Mouse (Mus musculus) embryonic facial prominence, embryonic 12.5 days (tissue): ENCODE measurements around the gene Fam213a. TPM values are rescaled to one million over a fixed set of nuclear protein-coding genes. Genes with fewer than 3 reads are reported as not detected.

Source experiments
- ATAC-seq: fragments of 200-750 bp; cut with Nextera tagmentation; 2 replicates; pipeline ENCODE4 v1.8.0; 2017; ENCODE audit not compliant: insufficient number of reproducible peaks, insufficient read depth, low FRiP score, low TSS enrichment
- H3K27ac ChIP-seq: fragments of 300-500 bp; sonication (generic); 2 replicates; pipeline ENCODE4 v1.5.1; 2016; ENCODE audit warnings: mild to moderate bottlenecking
- H3K27me3 ChIP-seq: fragments of 300-500 bp; sonication (generic); 2 replicates; pipeline ENCODE4 v1.6.1; 2016; ENCODE audit warnings: mild to moderate bottlenecking, moderate library complexity
- H3K36me3 ChIP-seq: fragments of 300-500 bp; sonication (generic); 2 replicates; pipeline ENCODE4 v1.6.1; 2016; ENCODE audit warnings: mild to moderate bottlenecking
- H3K4me1 ChIP-seq: fragments of 300-500 bp; sonication (generic); 2 replicates; pipeline ENCODE4 v1.6.1; 2016
- H3K4me2 ChIP-seq: fragments of 300-500 bp; sonication (generic); replicated peaks from 2 replicates; pipeline ENCODE4 v1.6.1; 2016; ENCODE audit warnings: mild to moderate bottlenecking, moderate library complexity
- H3K4me3 ChIP-seq: fragments of 300-500 bp; sonication (generic); 2 replicates; pipeline ENCODE4 v1.5.1; 2016; ENCODE audit warnings: mild to moderate bottlenecking
- H3K9ac ChIP-seq: fragments of 300-500 bp; sonication (generic); 2 replicates; pipeline ENCODE4 v1.6.1; 2016; ENCODE audit warnings: mild to moderate bottlenecking, moderate library complexity
- H3K9me3 ChIP-seq: fragments of 300-500 bp; sonication (generic); 2 replicates; pipeline ENCODE4 v1.6.1; 2016; ENCODE audit warnings: mild to moderate bottlenecking, moderate library complexity
- WGBS: fragments of 180-500 bp; shearing (Covaris S2); methylation state at CpG from one replicate; pipeline ENCODE4 v1.1.7; 2016; 5-methylcytosine and 5-hydroxymethylcytosine counted together
- polyA plus RNA-seq: library from polyadenylated mRNA; unstranded; fragments of >200 nt; fragmentation: Nextera tagmentation; extraction: Ambion mirVana; gene quantifications from 2 replicates; pipeline ENCODE4 v1.2.1, GENCODE M21; 2016

Gene Fam213a
- polyA plus RNA-seq, 1 experiment from 2014 or later = 57.1 TPM

DNA sequence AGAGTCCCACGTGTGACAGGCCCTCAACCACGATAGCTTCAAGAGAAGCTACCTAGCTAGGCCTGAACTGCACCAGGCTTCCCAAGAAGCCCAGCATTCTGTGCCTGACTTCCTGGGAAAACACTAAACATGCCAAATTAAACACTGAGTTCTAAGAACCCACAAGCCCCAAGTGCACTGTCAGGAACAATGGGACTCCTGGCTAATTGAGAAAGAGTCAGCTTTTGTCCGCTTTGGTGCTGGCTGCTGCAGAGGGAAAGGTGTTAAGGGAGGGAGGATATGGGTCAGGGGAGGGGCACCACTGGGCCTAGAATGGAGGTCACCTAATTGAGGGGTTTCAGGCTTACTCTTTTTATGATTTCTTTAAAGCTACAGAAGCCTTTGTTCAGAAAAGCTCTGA lies 64.5 kb downstream of the Fam213a start:
- WGBS = 63% methylated on average over 3 of the region's 3 CpGs
- Histone ChIP-seq H3K27me3 (no peaks in the 10 kb centered on the region), H3K4me1 (peaks cover 47% of the 10 kb centered on the region), H3K9ac (no peak overlapping the region), H3K4me2 (no peak overlapping the region), H3K4me3 (no peak overlapping the region), H3K36me3 (0 out of 2 replicates have a peak, but pooled peaks cover 7% of the 10 kb centered on the region), H3K27ac (peak overlapping the region; percentile 48), H3K9me3 (no peaks in the 10 kb centered on the region)
- no peak for ATAC-seq

DNA sequence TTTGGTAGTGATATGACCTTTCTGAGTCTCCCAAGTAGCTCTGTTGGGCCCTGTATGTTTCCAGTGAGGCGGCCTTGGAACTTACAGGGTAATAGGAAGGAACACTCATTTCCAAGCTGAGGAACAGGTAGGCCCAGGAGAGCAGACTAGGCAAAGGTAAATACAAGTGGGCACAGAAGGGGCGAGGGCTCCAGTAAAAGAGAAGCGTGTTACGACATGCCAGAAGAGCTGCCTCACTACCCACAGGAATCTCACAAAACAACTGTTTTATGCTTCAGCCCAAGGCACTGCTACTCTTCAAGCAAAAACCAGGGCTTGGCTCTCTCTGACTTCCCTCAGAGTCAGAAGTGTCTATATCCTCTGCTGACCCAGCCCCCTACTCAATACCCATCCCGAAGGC lies 65.1 kb downstream of the Fam213a start:
- 87% methylated on average over 5 of the region's 5 CpGs for WGBS
- Histone ChIP-seq H3K4me3 (no peak overlapping the region), H3K4me1 (peaks cover 42% of the 10 kb centered on the region), H3K4me2 (no peak overlapping the region), H3K27ac (peak overlapping the region; percentile 78), H3K27me3 (no peaks in the 10 kb centered on the region), H3K9me3 (no peaks in the 10 kb centered on the region), H3K9ac (no peak overlapping the region), H3K36me3 (0 out of 2 replicates have a peak, but pooled peaks cover 7% of the 10 kb centered on the region)
- ATAC-seq = no peak

DNA sequence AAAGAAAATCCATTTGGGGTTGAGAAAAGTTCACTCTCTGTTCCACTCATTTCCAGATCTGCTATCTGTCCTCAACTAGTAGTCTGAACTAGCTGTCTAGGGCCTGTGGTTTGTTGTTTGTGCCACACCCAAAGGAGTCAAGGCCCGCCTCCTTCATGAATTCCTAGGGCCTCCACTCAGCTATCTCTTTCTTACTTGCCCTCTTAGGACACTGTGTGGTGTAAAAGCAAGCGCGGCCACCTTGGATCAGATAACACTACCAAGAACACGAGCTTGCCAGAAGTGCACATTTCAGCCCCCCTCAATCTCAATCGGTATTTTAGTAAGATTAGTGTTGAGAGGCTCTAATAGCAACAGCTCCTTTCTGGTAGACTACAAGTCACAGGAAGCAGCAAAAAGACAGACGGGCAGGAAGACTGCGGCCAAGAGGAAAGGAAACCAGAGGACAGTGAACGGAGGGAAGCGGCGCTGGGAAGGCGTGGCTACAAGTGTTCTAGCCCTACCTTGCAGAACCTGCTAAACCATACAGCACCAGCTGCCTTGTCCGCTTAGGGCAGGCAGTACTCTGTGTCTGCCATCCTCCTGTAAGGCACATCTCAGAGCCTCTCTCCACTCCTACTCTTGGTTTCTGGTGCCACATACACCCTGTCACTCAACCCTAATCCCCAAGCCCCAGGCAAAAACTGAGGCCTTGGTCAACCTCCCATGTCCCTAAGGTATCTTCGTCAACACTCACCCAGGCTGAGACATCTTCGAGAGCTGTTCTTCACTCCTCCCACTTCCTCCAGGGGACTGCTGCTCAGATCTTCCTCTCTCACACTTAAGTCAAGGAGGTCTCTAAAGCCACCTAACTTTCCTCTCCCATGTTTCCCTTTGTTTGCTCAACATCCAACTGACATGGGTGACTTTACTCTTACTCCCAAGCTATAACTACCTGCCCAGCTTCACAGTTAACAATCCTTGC lies 65.9 kb downstream of the Fam213a start:
- Histone ChIP-seq H3K27me3 (no peaks in the 10 kb centered on the region), H3K9ac (no peak overlapping the region), H3K27ac (peak overlapping the region; percentile 78), H3K9me3 (no peaks in the 10 kb centered on the region), H3K36me3 (0 out of 2 replicates have a peak, but pooled peaks cover 7% of the 10 kb centered on the region), H3K4me3 (no peak overlapping the region), H3K4me1 (peaks cover 34% of the 10 kb centered on the region), H3K4me2 (no peak overlapping the region)
- ATAC-seq = 0 out of 2 replicates have a peak, but pooled peaks have one; percentile 59
- 63% methylated on average over 14 of the region's 14 CpGs for WGBS

DNA sequence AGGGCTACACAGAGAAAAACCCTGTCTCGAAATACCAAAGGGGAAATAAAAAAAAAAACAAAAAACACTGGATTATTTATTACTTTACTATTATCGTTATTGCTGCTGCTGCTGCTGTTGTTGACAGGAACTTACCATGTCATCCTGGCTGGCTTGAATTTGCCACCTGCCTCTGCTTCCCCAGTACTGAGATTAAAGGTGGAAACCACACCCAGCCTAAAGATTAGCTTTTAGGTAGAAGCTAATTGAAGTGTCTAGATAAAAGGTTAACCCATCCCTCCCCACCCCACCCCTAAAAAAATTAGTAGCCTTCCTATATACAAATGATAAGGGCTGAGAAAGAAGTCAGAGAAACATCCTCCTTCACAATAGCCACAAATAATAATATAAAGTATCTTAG lies 69.8 kb downstream of the Fam213a start:
- H3K27me3 ChIP-seq = no peaks in the 10 kb centered on the region
- H3K4me2 ChIP-seq = no peak overlapping the region
- no peak overlapping the region for H3K27ac ChIP-seq
- H3K9me3 ChIP-seq = no peaks in the 10 kb centered on the region
- WGBS = 89% methylated on average over 2 of the region's 2 CpGs
- no peak overlapping the region for H3K4me3 ChIP-seq
- H3K36me3 ChIP-seq = 0 out of 2 replicates have a peak, but pooled peaks cover 7% of the 10 kb centered on the region
- ATAC-seq = no peak
- H3K4me1 ChIP-seq = peaks cover 13% of the 10 kb centered on the region; the same call in 1 of the 2 replicates
- H3K9ac ChIP-seq = no peak overlapping the region

Other genes with a start within 250 kb of the Fam213a start
- 0.47 and 0.62 TPM in 2 replicates for gene Sh2d4b, start 120.5 kb downstream of the Fam213a start, polyA plus RNA-seq
- 87.6 and 89.7 TPM in 2 replicates for gene Tspan14, start 47.0 kb downstream of the Fam213a start, polyA plus RNA-seq
- 0.20 TPM in 1 of 2 replicates, not detected in the other for gene Dydc2, start 55.4 kb upstream of the Fam213a start, polyA plus RNA-seq
- not detected in 2 replicates for gene Dydc1, start 59.1 kb upstream of the Fam213a start, polyA plus RNA-seq
- gene Mat1a, start 91.2 kb upstream of the Fam213a start, polyA plus RNA-seq = not detected in 2 replicates
- gene Sftpa1, start 118.0 kb upstream of the Fam213a start, polyA plus RNA-seq = not detected in 2 replicates
- gene Mbl1, start 137.7 kb upstream of the Fam213a start, polyA plus RNA-seq = not detected in 2 replicates
- not detected in 2 replicates for gene Sftpd, start 171.4 kb upstream of the Fam213a start, polyA plus RNA-seq